Mouse (Mus musculus) lung, postnatal 0 days (tissue): ENCODE results near the gene Sycp3.

Experiments
- CTCF ChIP-seq: IDR thresholded peaks from 2 replicates; pipeline ENCODE4 v1.5.1; 2016; ENCODE audit warnings: antibody characterized with exemption, mild to moderate bottlenecking
- EP300 ChIP-seq: IDR thresholded peaks from 2 replicates; pipeline ENCODE4 v1.6.1; 2016; ENCODE audit warnings: antibody characterized with exemption, mild to moderate bottlenecking, control low read depth

DNA sequence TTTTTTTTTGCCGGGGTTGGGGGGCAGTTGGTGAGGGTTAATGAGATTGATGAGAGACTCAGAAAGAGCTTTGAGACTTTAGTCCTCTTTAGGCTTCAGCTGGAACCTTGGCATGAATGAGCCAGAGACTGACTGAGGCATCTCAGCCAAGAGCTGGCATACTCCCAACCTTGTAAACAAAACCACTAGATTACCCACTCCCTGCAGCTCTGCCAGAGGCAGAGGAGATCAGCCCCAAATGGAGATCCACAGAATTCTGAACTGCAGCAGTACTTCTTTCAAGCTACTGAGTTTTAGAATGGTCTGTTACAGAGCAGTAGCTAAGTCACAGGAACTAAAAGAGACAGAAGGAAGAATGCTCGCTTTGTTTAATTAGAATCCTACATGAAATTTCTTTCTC, 8.1 kb upstream of the Sycp3 start:
- TF ChIP-seq CTCF (no peak), EP300 (no peak)
